Mouse (Mus musculus) olfactory bulb, adult 2 months (tissue): Measurements from ENCODE around the gene Rpl12. TPM values are rescaled to one million over a fixed set of nuclear protein-coding genes. Genes with fewer than 3 reads are reported as not detected.
"Not testable (repeated sequence)": the region's sequence is repeated elsewhere in the genome, so short reads cannot be mapped to it uniquely, and the experiment has no call there.

Source experiments
- H3K27ac ChIP-seq: fragments of 200-500 bp; 2 replicates; pipeline ENCODE4 v1.5.1; 2012; ENCODE audit warnings: low read depth, low read length; ENCODE audit not compliant: insufficient read depth
- H3K4me1 ChIP-seq: fragments of 200-500 bp; 2 replicates; pipeline ENCODE4 v1.6.1; 2012; ENCODE audit warnings: low read length; ENCODE audit not compliant: control insufficient read depth, insufficient read depth
- H3K4me3 ChIP-seq: fragments of 200-500 bp; 2 replicates; pipeline ENCODE4 v1.5.1; 2012; ENCODE audit warnings: mild to moderate bottlenecking, low read depth, low read length, moderate library complexity; ENCODE audit not compliant: insufficient read depth
- CTCF ChIP-seq: fragments of 200-500 bp; IDR thresholded peaks from 2 replicates; pipeline ENCODE4 v1.5.1; 2012; ENCODE audit warnings: low read depth, mild to moderate bottlenecking, low read length, moderate library complexity; ENCODE audit not compliant: insufficient read depth
- POLR2A ChIP-seq: fragments of 200-500 bp; IDR thresholded peaks from 2 replicates; pipeline ENCODE4 v1.6.1; 2012; ENCODE audit warnings: mild to moderate bottlenecking, low read depth, low read length, moderate library complexity; ENCODE audit not compliant: insufficient read depth
- WGBS: fragments of 180-500 bp; shearing (Covaris S2); methylation state at CpG from one replicate; pipeline ENCODE4 v1.1.7; 2018; 5-methylcytosine and 5-hydroxymethylcytosine counted together
- polyA plus RNA-seq: library from polyadenylated mRNA; stranded (reverse); fragments of >200 nt; gene quantifications from 2 replicates; pipeline ENCODE4 v1.2.4, GENCODE M21; 2012; ENCODE audit warnings: low replicate concordance; ENCODE audit not compliant: missing spikeins, insufficient read depth, insufficient read length

Gene Rpl12
- polyA plus RNA-seq, 1 experiment = not detected

DNA sequence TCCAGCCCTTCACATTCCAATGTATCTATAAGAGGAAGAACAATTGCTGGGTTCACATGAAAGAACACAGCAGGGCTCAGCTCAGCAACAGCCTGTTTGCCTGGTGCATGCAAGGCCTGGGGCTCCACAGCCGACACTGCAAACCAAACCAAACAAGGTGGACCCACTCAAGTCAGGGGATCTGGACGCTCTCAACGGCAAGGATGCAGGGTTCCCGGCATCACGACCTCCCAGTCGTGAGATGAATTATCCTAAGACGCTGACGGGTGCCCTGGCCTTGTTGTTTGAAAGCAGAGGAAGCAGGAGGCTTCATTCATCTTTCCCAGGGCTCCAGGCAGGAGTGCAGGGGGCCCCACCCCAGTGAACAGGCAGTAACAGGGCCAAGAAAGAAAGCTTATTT is 24.5 kb downstream of the Rpl12 start:
- TF ChIP-seq POLR2A (no peak), CTCF (no peak)
- peaks cover 6% of the 10 kb centered on the region for H3K4me1 ChIP-seq
- 66% methylated on average over 8 of the region's 8 CpGs for WGBS
- H3K4me3 ChIP-seq = no peak overlapping the region
- H3K27ac ChIP-seq = no peak overlapping the region

DNA sequence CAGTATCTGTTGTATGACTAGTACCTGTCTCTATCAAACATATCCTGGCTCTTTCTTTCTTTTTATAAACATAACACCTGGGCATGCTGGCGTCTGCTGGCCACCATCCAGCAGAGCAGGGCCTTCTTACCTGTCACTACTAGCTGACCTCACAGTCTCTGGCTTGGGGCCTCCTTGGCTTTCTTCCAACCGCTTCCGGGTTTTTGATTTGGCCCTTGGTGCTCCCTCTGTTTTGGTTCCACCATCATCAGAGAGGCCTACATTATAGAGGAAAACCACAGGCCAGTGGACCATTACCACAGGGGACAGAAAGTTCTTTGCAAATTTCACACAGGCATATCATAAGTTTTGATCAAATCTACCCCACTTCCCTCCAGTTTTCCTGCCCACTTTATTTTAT is 28.0 kb downstream of the Rpl12 start:
- WGBS = 77% methylated on average over 3 of the region's 3 CpGs
- Histone ChIP-seq H3K4me3 (no peak overlapping the region), H3K27ac (no peak overlapping the region), H3K4me1 (no peaks in the 10 kb centered on the region)
- TF ChIP-seq POLR2A (no peak), CTCF (no peak)

DNA sequence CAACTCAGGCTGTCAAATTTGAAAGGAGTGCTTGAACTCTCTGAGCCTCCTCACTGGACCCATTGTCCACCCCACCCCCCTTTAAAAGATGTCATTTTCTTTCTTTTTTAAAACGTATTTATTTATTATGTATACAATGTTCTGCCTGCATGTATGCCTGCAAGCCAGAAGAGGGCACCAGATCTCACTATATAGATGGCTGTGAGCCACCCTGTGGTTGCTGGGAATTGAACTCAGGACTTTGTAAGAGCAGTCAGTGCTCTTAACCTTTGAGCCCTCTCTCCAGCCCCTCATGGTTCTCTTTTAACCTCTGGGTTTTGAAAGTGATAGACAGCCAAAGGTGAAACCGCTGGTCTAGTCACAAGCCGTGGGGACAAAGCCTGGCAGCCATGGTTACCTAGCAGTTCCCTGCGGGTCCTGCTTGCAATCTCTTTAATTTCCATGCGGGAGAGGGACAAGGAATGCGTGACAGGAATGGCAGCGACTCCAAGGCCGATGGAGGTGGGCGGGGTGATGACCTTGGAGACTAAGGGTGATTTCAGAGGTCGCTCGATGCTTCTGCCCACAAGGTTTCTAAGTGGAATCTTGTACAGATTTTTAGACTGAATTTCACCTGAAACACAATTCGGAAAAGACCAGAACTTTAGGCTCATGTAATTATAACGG is 28.9 kb downstream of the Rpl12 start:
- TF ChIP-seq POLR2A = no peak
- TF ChIP-seq CTCF = no peak

DNA sequence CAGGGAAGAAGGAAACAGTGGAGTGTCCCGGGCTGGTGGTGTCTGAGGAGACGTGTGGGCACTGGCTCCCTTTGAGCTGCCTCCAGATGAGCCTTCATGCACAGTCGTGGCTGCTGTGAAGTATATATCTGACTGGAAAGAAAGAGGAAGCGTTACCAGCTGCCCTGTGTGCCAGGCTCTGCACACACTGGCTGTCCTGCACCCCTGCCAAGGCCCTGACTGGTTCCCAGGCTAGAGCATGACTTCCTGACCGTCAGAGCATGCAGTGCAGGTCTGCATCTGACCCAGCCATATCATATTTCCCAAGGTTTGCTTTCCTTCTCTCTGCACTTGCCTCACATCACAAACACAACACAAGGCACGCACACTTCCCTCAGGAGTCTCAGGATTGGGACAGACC is 30.8 kb downstream of the Rpl12 start:
- H3K27ac ChIP-seq = no peak overlapping the region
- H3K4me3 ChIP-seq = no peak overlapping the region
- WGBS = 81% methylated on average over 6 of the region's 6 CpGs
- no peaks in the 10 kb centered on the region for H3K4me1 ChIP-seq
- TF ChIP-seq POLR2A (no peak), CTCF (no peak)

More for the DNA sequence above, 28.9 kb downstream of the Rpl12 start:
- no peak overlapping the region for H3K27ac ChIP-seq
- no peak overlapping the region for H3K4me3 ChIP-seq
- WGBS = 68% methylated on average over 13 of the region's 13 CpGs
- H3K4me1 ChIP-seq = no peaks in the 10 kb centered on the region

DNA sequence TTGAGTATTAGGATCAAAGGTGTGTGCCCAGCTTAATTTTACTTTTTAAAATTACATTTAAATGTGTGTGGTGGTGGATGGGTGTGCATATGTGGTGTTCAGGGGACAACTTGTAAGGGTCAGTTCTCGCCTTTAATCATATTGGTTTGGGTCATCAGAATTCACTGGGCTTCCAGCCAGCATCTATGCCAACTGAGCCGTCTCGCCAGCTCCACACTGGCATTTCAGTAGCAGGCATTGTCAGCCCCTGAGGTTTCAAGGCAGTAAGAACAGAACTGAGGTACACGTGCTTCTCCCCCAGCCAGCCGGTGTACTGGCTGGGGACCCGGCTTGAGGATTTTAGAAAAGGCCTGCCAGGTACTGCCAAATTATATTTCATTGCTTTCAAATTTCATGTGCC is 35.7 kb downstream of the Rpl12 start:
- no peak overlapping the region for H3K27ac ChIP-seq
- TF ChIP-seq POLR2A = no peak
- TF ChIP-seq CTCF = no peak
- WGBS = 42% methylated on average over 6 of the region's 6 CpGs
- H3K4me3 ChIP-seq = no peak overlapping the region
- no peaks in the 10 kb centered on the region for H3K4me1 ChIP-seq

DNA sequence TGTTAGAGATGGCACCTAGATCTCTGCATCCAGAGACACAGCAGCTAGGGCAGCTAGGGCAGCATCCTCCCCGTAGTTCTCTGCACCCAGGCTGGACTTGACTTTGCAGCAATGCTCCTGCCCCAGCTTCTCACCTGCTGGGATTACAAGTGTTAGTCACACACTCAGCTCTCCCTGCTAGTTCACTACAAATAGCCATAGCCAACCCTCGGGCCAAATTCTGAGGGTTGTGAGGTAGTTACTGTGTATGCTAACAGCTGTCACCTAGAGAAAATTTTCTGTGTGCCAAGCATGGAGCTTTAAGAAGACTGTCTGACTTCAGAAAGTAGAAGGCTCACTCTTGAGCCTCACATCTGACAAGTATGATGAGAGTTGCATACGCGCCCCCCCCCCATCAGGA is 36.4 kb downstream of the Rpl12 start:
- H3K4me1 ChIP-seq = peaks cover 4% of the 10 kb centered on the region; the same call in 1 of the 2 replicates
- no peak overlapping the region for H3K4me3 ChIP-seq
- TF ChIP-seq CTCF (no peak), POLR2A (no peak)
- 87% methylated on average over 4 of the region's 4 CpGs for WGBS
- H3K27ac ChIP-seq = no peak overlapping the region

DNA sequence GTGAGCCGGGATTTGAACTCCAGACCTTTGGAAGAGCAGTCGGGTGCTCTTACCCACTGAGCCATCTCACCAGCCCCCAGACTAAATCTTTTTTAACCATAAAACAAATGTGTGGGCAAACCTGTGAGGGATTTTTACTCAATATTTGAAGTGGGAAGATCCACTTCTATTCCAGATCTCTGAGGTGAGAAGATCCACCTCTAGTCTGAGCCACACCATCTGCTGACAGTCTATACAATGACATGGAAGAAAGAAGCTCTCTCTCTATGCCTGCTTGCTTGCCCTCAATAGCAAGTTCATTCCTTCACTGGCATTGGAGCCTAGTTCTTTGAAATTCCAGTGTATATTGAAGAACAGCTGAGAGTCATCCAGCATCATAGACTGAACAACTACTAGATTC is 38.4 kb downstream of the Rpl12 start:
- no peak for TF ChIP-seq CTCF
- TF ChIP-seq POLR2A = no peak
- 94% methylated on average over 2 of the region's 2 CpGs for WGBS

DNA sequence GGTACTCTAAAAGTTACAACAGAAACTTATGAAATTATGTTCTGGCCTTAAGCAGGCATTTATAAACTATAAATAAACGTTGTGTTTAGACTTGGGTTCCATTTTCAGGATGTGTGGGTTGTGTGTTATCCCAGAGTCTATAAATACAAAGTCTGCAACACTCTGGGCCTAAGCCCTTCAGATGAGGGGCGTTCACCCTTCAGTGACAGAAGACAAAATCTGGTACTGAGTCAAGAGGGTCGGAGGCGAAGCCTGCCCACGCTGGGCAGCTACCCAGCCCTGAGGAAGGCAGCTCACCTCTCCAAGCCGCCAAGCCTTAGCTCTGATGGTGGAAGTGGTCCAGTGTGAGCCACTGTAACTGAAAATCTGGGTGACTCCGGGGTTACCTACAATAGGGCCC is 40.8 kb downstream of the Rpl12 start:
- Histone ChIP-seq H3K4me3 (no peak overlapping the region), H3K4me1 (peaks cover 4% of the 10 kb centered on the region; the same call in 1 of the 2 replicates), H3K27ac (no peak overlapping the region)
- TF ChIP-seq POLR2A (no peak), CTCF (no peak)
- WGBS = 67% methylated on average over 7 of the region's 7 CpGs

More for the DNA sequence above, 38.4 kb downstream of the Rpl12 start:
- Histone ChIP-seq H3K4me1 (peaks cover 4% of the 10 kb centered on the region; the same call in 1 of the 2 replicates), H3K27ac (no peak overlapping the region), H3K4me3 (no peak overlapping the region)

DNA sequence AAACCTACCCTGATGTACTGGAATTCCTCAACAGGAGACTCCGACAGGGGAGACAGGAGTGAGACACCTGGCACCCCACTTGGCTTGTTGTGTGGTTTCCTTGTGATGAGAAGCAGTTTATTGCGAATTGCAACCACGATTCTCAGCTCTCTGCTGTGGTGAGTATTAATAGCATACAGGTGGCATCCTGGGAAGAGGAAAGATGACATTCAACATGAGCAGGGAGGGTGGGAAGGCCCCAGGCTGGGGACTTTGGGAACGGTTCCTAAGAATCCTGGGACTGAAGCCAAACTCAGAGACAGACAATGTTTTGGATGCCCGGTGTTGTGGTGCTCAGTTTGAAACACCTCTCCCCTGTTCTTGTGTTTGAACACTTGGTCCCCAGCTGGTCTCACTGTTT is 43.7 kb downstream of the Rpl12 start:
- no peak overlapping the region for H3K27ac ChIP-seq
- H3K4me3 ChIP-seq = no peak overlapping the region
- H3K4me1 ChIP-seq = peaks cover 4% of the 10 kb centered on the region; the same call in 1 of the 2 replicates
- no peak for TF ChIP-seq POLR2A
- TF ChIP-seq CTCF = no peak
- 52% methylated on average over 5 of the region's 5 CpGs for WGBS

DNA sequence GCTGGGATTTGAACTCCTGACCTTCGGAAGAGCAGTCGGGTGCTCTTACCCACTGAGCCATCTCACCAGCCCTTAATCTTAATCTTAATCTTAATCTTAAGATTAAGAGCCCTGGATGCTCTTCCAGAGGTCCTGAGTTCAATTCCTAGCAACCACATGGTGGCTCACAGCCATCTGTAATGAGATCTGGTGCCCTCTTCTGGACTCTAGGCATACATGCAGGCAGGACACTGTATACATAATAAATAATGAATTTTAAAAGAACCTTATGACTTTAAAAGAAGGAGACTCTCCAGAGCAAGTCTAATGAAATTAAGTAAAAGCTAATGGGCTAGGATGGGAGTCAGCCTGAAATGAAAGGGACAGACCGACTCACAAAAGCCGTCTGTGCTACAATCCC is 47.7 kb downstream of the Rpl12 start:
- not testable (repeated sequence) for H3K4me1 ChIP-seq, H3K27ac ChIP-seq, H3K4me3 ChIP-seq
- 87% methylated on average over 4 of the region's 4 CpGs for WGBS
